Comparison of ENCODE assay signal across 1 mouse cellular context in the genomic region with DNA sequence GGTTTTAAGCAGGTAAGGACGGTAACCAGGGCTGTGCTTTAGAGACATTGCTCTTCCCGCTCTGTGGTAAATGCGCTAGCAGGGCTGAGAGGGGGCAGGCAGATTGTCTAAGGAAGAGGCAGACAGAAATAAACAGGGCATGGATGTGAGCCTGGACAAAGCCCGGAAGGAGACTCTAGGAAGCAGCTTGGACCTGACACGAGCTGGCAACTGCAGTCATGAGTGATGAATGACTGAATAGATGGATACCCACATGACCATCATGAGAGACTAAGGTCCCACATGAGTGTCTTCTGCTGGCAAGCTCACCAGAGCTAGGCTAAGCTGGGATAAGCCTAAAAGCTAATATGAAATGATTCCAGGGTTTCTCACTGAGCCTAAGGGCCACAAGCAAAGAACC.
TF ChIP-seq lines count a peak whose summit lies in the region.

No protein-coding gene starts in this region.

TF ChIP-seq in myocyte, 11 proteins besides CTCF, POLR2A, EP300 and RAD21:
- TF ChIP-seq CEBPB (IDR thresholded peaks at IDR 0.05; ENCODE audit: insufficient read depth, poor library complexity, severe bottlenecking) (no peak), REST (IDR thresholded peaks at IDR 0.05; ENCODE audit: insufficient read depth, insufficient read length) (no peak), USF1 (IDR thresholded peaks at IDR 0.05; ENCODE audit: low read depth) (no peak), TCF3 (IDR thresholded peaks at IDR 0.05; ENCODE audit: insufficient read length, low read depth) (no peak), TCF12 (IDR thresholded peaks at IDR 0.05; ENCODE audit: insufficient read depth, poor library complexity, severe bottlenecking) (no peak), E2F4 (IDR thresholded peaks at IDR 0.05; ENCODE audit: insufficient read depth) (no peak), MAX (IDR thresholded peaks at IDR 0.05; ENCODE audit: low read depth) (no peak), POLR2AphosphoS2 (IDR thresholded peaks at IDR 0.05; ENCODE audit: insufficient read length, low read depth) (no peak), MYOD1 (IDR thresholded peaks at IDR 0.05; ENCODE audit: control insufficient read depth in 1 of 3, insufficient read length in 2 of 3, low read depth in 2 of 3) (no peak), MYOG (IDR thresholded peaks at IDR 0.05; ENCODE audit: control insufficient read depth in 1 of 3, insufficient read depth in 1 of 3, insufficient read length in 2 of 3, low read depth in 2 of 3) (no peak), SRF (IDR thresholded peaks at IDR 0.05; ENCODE audit: control insufficient read depth, insufficient read length, low read depth) (no peak)
